Mouse (Mus musculus) heart, embryonic 11.5 days (tissue): ENCODE measurements at regions not wholly inside any gene's neighbourhood (a gene's known extent, or its start where the extent isn't known, plus 50 kb on each side); places are given as distances from the start of the nearest gene placed in this dataset.

ENCODE experiments used
- ATAC-seq: fragments of 200-750 bp; cut with Nextera tagmentation; replicated peaks from 2 replicates; pipeline ENCODE4 v1.8.0; 2017; ENCODE audit warnings: moderate library complexity; ENCODE audit not compliant: insufficient number of reproducible peaks, low FRiP score, low TSS enrichment
- H3K27ac ChIP-seq: fragments of 300-500 bp; sonication (generic); 2 replicates; pipeline ENCODE4 v1.5.1; 2014; ENCODE audit warnings: mild to moderate bottlenecking, low read depth, low read length
- H3K27me3 ChIP-seq: fragments of 300-500 bp; sonication (generic); 2 replicates; pipeline ENCODE4 v1.6.1; 2014; ENCODE audit warnings: mild to moderate bottlenecking, low read length, mixed read lengths; ENCODE audit not compliant: control insufficient read depth, insufficient read depth
- H3K36me3 ChIP-seq: fragments of 300-500 bp; sonication (generic); 2 replicates; pipeline ENCODE4 v1.6.1; 2014; ENCODE audit warnings: mild to moderate bottlenecking, low read length, moderate library complexity, mixed read lengths; ENCODE audit not compliant: control insufficient read depth, insufficient read depth
- H3K4me1 ChIP-seq: fragments of 300-500 bp; sonication (generic); 2 replicates; pipeline ENCODE4 v1.6.1; 2014; ENCODE audit warnings: low read length; ENCODE audit not compliant: control insufficient read depth, insufficient read depth
- H3K4me2 ChIP-seq: fragments of 300-500 bp; sonication (generic); 2 replicates; pipeline ENCODE4 v1.6.1; 2014; ENCODE audit warnings: mild to moderate bottlenecking, moderate library complexity
- H3K4me3 ChIP-seq: fragments of 300-500 bp; sonication (generic); 2 replicates; pipeline ENCODE4 v1.5.1; 2014; ENCODE audit warnings: low read depth, low read length
- H3K9ac ChIP-seq: fragments of 300-500 bp; sonication (generic); 2 replicates; pipeline ENCODE4 v1.6.1; 2014; ENCODE audit warnings: mild to moderate bottlenecking, low read depth, low read length, moderate library complexity
- H3K9me3 ChIP-seq: fragments of 300-500 bp; sonication (generic); replicated peaks from 2 replicates; pipeline ENCODE4 v1.6.1; 2016; ENCODE audit warnings: low read length; ENCODE audit not compliant: control insufficient read depth
- WGBS: fragments of 180-500 bp; shearing (Covaris S2); extraction: QIAGEN DNeasy Blood & Tissue Kit; methylation state at CpG from one replicate; pipeline ENCODE4 v1.1.7; 2014; ENCODE audit not compliant: insufficient replicate concordance; 5-methylcytosine and 5-hydroxymethylcytosine counted together

- H3K4me3 ChIP-seq: no peak overlapping the region
- H3K9me3 ChIP-seq: no peaks in the 10 kb centered on the region
- no peak overlapping the region for H3K9ac ChIP-seq
- H3K4me2 ChIP-seq: no peak overlapping the region
- H3K27me3 ChIP-seq: no peaks in the 10 kb centered on the region
- 66% methylated on average over 3 of the region's 3 CpGs for WGBS
- H3K4me1 ChIP-seq: no peaks in the 10 kb centered on the region
- ATAC-seq: peak; percentile 26; the same call in 1 of the 2 replicates
- H3K36me3 ChIP-seq: no peaks in the 10 kb centered on the region
- H3K27ac ChIP-seq: no peak overlapping the region
Measured at GRCm38 (mm10) chr8:103173313-103173712, 387.9 kb upstream of the Cdh11 start.

DNA sequence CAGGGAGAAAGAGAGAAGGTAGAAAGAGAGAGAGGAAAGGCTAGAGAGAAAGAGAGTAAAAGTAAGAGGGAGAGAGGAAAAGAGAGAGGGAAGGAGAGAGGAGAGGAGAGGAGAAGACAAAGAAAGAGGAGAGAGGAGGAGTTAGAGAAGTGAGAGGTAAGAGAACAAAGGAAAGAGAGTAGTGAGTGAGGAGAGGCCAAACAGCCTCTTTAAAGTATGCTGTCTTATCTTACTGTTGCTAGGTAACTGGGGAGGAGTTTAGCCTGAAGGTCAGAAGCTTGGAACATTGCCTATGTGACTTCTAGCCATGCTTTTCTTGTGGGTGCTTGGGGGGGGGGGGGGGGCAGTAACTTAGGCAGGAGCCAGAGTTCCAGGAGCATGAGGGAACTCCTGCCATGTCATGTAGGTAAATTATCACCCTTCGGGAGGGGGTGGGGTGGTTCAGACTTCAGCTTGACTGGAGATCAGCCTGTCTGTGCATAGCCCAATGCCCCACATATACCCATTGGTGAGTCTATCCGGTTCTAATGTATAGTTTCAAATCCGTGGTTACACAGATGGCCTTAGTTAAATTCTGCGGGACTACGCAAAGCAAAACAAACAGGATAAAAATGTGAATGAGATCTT is 388.5 kb upstream of the Cdh11 start:
- ATAC-seq: no peak
- H3K4me2 ChIP-seq: no peak overlapping the region
- H3K9ac ChIP-seq: no peak overlapping the region
- WGBS: 68% methylated on average over 5 of the region's 5 CpGs
- no peaks in the 10 kb centered on the region for H3K4me1 ChIP-seq
- no peaks in the 10 kb centered on the region for H3K36me3 ChIP-seq
- no peak overlapping the region for H3K4me3 ChIP-seq
- H3K27ac ChIP-seq: no peak overlapping the region
- H3K9me3 ChIP-seq: no peaks in the 10 kb centered on the region
- no peaks in the 10 kb centered on the region for H3K27me3 ChIP-seq

DNA sequence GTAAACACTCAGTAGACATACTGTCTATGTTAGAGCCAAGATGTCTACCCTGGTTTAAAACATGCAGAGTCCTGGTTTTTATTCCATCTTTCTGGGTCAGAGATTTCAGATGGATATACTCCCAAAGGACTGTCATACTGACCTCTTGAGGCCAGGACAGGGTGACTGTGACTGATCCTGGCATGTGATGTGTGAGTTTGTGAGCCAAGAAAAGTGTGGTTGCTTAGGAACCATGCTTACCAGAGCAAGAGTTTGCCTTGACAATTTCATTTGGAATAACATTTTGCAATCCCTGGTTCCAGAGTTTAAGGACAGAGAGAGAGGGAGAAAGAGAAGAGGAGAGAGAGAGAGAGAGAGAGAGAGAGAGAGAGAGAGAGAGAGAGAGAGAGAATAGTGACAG is 395.2 kb upstream of the Cdh11 start:
- Histone ChIP-seq H3K4me2 (no peak overlapping the region), H3K27ac (no peak overlapping the region), H3K36me3 (no peaks in the 10 kb centered on the region), H3K4me1 (no peaks in the 10 kb centered on the region), H3K27me3 (no peaks in the 10 kb centered on the region), H3K9ac (no peak overlapping the region), H3K9me3 (no peaks in the 10 kb centered on the region), H3K4me3 (no peak overlapping the region)
- no peak for ATAC-seq

DNA sequence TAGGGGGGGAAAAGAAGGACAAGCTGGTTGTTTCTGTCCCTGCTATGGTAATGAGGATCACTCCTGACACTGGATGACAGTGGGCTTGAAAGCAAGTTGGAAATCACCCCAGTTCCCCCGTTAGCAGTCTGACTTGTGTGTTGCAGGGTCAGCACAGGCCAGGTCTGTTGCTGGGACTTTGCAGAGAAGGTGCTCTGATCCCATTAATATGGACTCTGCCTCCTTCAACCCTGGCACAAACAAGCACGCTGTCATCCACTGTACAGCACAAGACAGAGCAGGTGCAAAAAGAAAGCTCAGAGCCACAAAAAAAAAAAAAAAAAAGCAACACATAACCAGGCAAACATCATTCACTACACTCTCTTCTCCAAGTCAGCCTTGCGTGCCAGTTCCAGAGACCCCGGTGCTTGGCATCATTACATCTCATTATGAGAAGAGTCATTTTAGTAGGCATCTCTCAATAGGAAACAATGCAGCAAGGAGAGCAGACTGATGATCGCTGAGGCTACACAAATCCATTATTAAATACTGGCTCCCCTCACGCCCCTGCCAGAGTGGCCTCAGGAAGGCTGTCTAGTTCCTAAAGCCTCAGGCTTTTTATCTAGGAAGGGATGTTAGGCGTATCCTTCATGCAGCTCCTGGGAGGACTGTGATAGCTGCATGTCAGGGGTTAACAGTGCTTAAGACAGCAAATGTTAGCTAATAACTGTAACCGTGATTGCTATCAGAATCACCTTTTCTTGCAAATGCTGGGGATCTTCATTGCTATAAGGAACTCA is 403.5 kb upstream of the Cdh11 start:
- Histone ChIP-seq H3K9me3 (no peaks in the 10 kb centered on the region), H3K27me3 (no peaks in the 10 kb centered on the region), H3K4me2 (no peak overlapping the region), H3K27ac (no peak overlapping the region), H3K9ac (no peak overlapping the region), H3K4me1 (no peaks in the 10 kb centered on the region), H3K36me3 (no peaks in the 10 kb centered on the region), H3K4me3 (no peak overlapping the region)
- WGBS: 68% methylated on average over 8 of the region's 8 CpGs
- ATAC-seq: no peak

GRCm38 (mm10) chr8:103198251-103198650 is 412.8 kb upstream of the Cdh11 start:
- 58% methylated on average over 3 of the region's 3 CpGs for WGBS
- no peaks in the 10 kb centered on the region for H3K36me3 ChIP-seq
- H3K27me3 ChIP-seq: no peaks in the 10 kb centered on the region
- ATAC-seq: no peak
- H3K9ac ChIP-seq: no peak overlapping the region
- no peak overlapping the region for H3K4me3 ChIP-seq
- no peak overlapping the region for H3K4me2 ChIP-seq
- H3K27ac ChIP-seq: no peak overlapping the region
- H3K9me3 ChIP-seq: no peaks in the 10 kb centered on the region
- no peaks in the 10 kb centered on the region for H3K4me1 ChIP-seq

GRCm38 (mm10) chr8:103199696-103200615 is 414.5 kb upstream of the Cdh11 start:
- no peaks in the 10 kb centered on the region for H3K36me3 ChIP-seq
- H3K9ac ChIP-seq: no peak overlapping the region
- WGBS: 74% methylated on average over 11 of the region's 11 CpGs
- no peaks in the 10 kb centered on the region for H3K27me3 ChIP-seq
- H3K27ac ChIP-seq: no peak overlapping the region
- no peak for ATAC-seq
- H3K4me1 ChIP-seq: no peaks in the 10 kb centered on the region
- H3K9me3 ChIP-seq: no peaks in the 10 kb centered on the region
- H3K4me2 ChIP-seq: no peak overlapping the region
- H3K4me3 ChIP-seq: no peak overlapping the region

- H3K4me1 ChIP-seq: no peaks in the 10 kb centered on the region
- H3K36me3 ChIP-seq: no peaks in the 10 kb centered on the region
- ATAC-seq: no peak
- H3K27ac ChIP-seq: no peak overlapping the region
- no peaks in the 10 kb centered on the region for H3K9me3 ChIP-seq
- WGBS: 44% methylated on average over 1 of the region's 1 CpGs
- H3K27me3 ChIP-seq: no peaks in the 10 kb centered on the region
- no peak overlapping the region for H3K4me3 ChIP-seq
- no peak overlapping the region for H3K4me2 ChIP-seq
- H3K9ac ChIP-seq: no peak overlapping the region
Measured at GRCm38 (mm10) chr8:103203710-103204109, 418.3 kb upstream of the Cdh11 start.

DNA sequence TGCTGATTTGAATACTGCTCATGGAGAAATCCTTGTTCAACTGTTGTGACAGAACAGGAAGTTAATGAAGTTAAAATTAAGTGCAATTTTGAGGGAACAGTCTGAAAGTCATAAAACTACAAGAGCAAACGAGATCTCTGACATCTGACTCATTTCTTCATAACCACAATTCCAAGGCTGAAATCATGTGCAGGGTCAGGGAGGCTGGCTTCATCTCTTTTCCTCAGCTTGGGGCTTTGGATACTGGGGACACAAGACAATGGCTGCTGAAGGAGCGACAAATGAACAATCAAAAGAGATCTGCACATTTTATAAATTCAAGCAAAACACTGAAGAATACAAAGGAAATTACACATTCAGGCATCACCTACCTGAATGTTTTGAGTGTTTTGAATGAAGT is 429.2 kb upstream of the Cdh11 start:
- Histone ChIP-seq H3K4me2 (no peak overlapping the region), H3K9ac (no peak overlapping the region), H3K27ac (no peak overlapping the region), H3K4me1 (no peaks in the 10 kb centered on the region), H3K36me3 (no peaks in the 10 kb centered on the region), H3K9me3 (no peaks in the 10 kb centered on the region), H3K4me3 (no peak overlapping the region), H3K27me3 (no peaks in the 10 kb centered on the region)
- ATAC-seq: no peak
- 79% methylated on average over 2 of the region's 2 CpGs for WGBS
